Mouse (Mus musculus) layer of hippocampus, adult 18-20 months (tissue): ENCODE measurements around the gene 1700069L16Rik. TPM values are rescaled to one million over a fixed set of nuclear protein-coding genes. Genes with fewer than 3 reads are reported as not detected.

Experiments
- DNase-seq, 2 experiments: peaks; one replicate each; pipeline ENCODE4 v3.0.0; 2022; ENCODE audit warnings: low spot score in 2 of 2
- total RNA-seq, 2 experiments: library from RNA; stranded (reverse); gene quantifications; 2 replicates each; pipeline ENCODE4 v1.2.3; 2021

1700069L16Rik gene
- total RNA-seq, 2 experiments from 2014 or later = not detected

GRCm38 (mm10) chr5:113690069-113690548 lies 34.5 kb downstream of the 1700069L16Rik start:
- peak; percentile 20 to 24 for DNase-seq

GRCm38 (mm10) chr5:113687514-113687913 lies 37.1 kb downstream of the 1700069L16Rik start:
- no peak for DNase-seq

GRCm38 (mm10) chr5:113685471-113685870 lies 39.1 kb downstream of the 1700069L16Rik start:
- no peak for DNase-seq

- DNase-seq = no peak
These were observed 41.3 kb downstream of the 1700069L16Rik start for GRCm38 (mm10) chr5:113683246-113683645.

- DNase-seq = no peak
These were observed 42.1 kb downstream of the 1700069L16Rik start for GRCm38 (mm10) chr5:113682472-113682871.

- no peak for DNase-seq
These were observed 43.4 kb downstream of the 1700069L16Rik start for GRCm38 (mm10) chr5:113681219-113681618.

- DNase-seq = no peak
These were observed 45.1 kb downstream of the 1700069L16Rik start for GRCm38 (mm10) chr5:113679509-113679908.

GRCm38 (mm10) chr5:113678743-113679452 lies 45.7 kb downstream of the 1700069L16Rik start:
- DNase-seq = no peak

- no peak for DNase-seq
These were observed 47.0 kb downstream of the 1700069L16Rik start for GRCm38 (mm10) chr5:113677541-113677940.

- DNase-seq = no peak
These were observed 49.7 kb downstream of the 1700069L16Rik start for GRCm38 (mm10) chr5:113674851-113675250.

- no peak for DNase-seq
These were observed 52.1 kb downstream of the 1700069L16Rik start for GRCm38 (mm10) chr5:113672456-113672855.

GRCm38 (mm10) chr5:113670597-113670996 lies 54.0 kb downstream of the 1700069L16Rik start:
- no peak for DNase-seq

GRCm38 (mm10) chr5:113670110-113670509 lies 54.5 kb downstream of the 1700069L16Rik start:
- no peak for DNase-seq

- no peak for DNase-seq
These were observed 59.9 kb downstream of the 1700069L16Rik start for GRCm38 (mm10) chr5:113664629-113665195.

- no peak for DNase-seq
These were observed 60.4 kb downstream of the 1700069L16Rik start for GRCm38 (mm10) chr5:113664127-113664526.

GRCm38 (mm10) chr5:113660872-113661271 lies 63.7 kb downstream of the 1700069L16Rik start:
- no peak for DNase-seq

- DNase-seq = no peak
These were observed 69.8 kb downstream of the 1700069L16Rik start for GRCm38 (mm10) chr5:113654821-113655220.

GRCm38 (mm10) chr5:113654206-113654605 lies 70.4 kb downstream of the 1700069L16Rik start:
- DNase-seq = no peak

GRCm38 (mm10) chr5:113652215-113652614 lies 72.4 kb downstream of the 1700069L16Rik start:
- no peak for DNase-seq

GRCm38 (mm10) chr5:113650035-113650865 lies 74.3 kb downstream of the 1700069L16Rik start, which contains the start of gene Cmklr1:
Cmklr1 (minus strand) TSS chr5:113650426.
- no peak for DNase-seq

GRCm38 (mm10) chr5:113648647-113649211 lies 75.8 kb downstream of the 1700069L16Rik start:
- no peak for DNase-seq
